In genomic region chr16:49956531-49957302, GRCm38 (mm10) we compare ENCODE assay signal across 24 mouse cellular contexts.
A peak's percentile ranks its signal among the peaks of the same experiment; 100 is the strongest.
DNase-seq lines count a peak whose midpoint lies in the region; ATAC-seq and TF ChIP-seq lines count a peak whose summit lies in the region.
"Had no signal": no experiment of that assay in that cellular context is flagged by ENCODE, and none has a peak within 500 bp of the region (broad histone marks: within the 10 kb centered on the region; RNA-seq: fewer than 3 reads in every experiment).

No protein-coding gene starts in this region.

- no peak overlapping the region for H3K4me3 ChIP-seq in liver, adult 2 months (ENCODE audit: insufficient read depth, low read depth, low read length)
- no peak overlapping the region for H3K4me3 ChIP-seq in intestine, embryonic 15.5 days (replicated peaks)
- no peak overlapping the region for H3K4me3 ChIP-seq in hindbrain, embryonic 12.5 days
- H3K4me3 ChIP-seq: embryonic facial prominence, embryonic 13.5 days; hindbrain, embryonic 13.5 days; kidney, embryonic 15.5 days; limb, embryonic 13.5 days; midbrain, embryonic 10.5 days had no signal

- no peak overlapping the region for H3K9ac ChIP-seq in liver, adult 2 months (ENCODE audit: low read depth, low read length)
- no peak overlapping the region for H3K9ac ChIP-seq in intestine, embryonic 15.5 days
- H3K9ac ChIP-seq in hindbrain, embryonic 12.5 days = no peak overlapping the region
- H3K9ac ChIP-seq: embryonic facial prominence, embryonic 13.5 days; forebrain, postnatal 0 days; hindbrain, embryonic 13.5 days; kidney, embryonic 15.5 days; limb, embryonic 13.5 days had no signal

- DNase-seq in liver, adult 2 months (ENCODE audit: extremely low read depth, low read depth, low spot score) = peak; percentile 74
- DNase-seq in liver (no peak), 416B (ENCODE audit: low read depth) (peak; percentile 85)
- no peak for DNase-seq in kidney, postnatal 36 days
- no peak for DNase-seq in layer of hippocampus, adult 9-11 months
- DNase-seq: adrenal gland, postnatal 10 days; cerebellum, postnatal 14 days; forebrain, postnatal 0 days; gastrocnemius, postnatal 36 days; heart, postnatal 10 days; retina, postnatal 1 day; right cerebral cortex, postnatal 4 days; thymus, postnatal 14 days had no signal

- no peaks in the 10 kb centered on the region for H3K27me3 ChIP-seq in liver, adult 2 months (ENCODE audit: control insufficient read depth, insufficient read depth, low read length)
- H3K27me3 ChIP-seq in intestine, embryonic 15.5 days (replicated peaks) = no peaks in the 10 kb centered on the region
- no peaks in the 10 kb centered on the region for H3K27me3 ChIP-seq in hindbrain, embryonic 12.5 days
- H3K27me3 ChIP-seq: embryonic facial prominence, embryonic 13.5 days; hindbrain, embryonic 13.5 days; kidney, embryonic 15.5 days; limb, embryonic 13.5 days had no signal

- H3K4me2 ChIP-seq in intestine, embryonic 15.5 days (replicated peaks) = no peak overlapping the region
- no peak overlapping the region for H3K4me2 ChIP-seq in hindbrain, embryonic 12.5 days (replicated peaks)
- H3K4me2 ChIP-seq: embryonic facial prominence, embryonic 13.5 days; heart, embryonic 11.5 days; hindbrain, embryonic 13.5 days; kidney, embryonic 15.5 days; limb, embryonic 13.5 days had no signal

- ATAC-seq in intestine, embryonic 15.5 days = peak; percentile 63
- ATAC-seq in megakaryocyte, adult 5-6 weeks (ENCODE audit: poor library complexity, severe bottlenecking) = peak; percentile 86
- no peak for ATAC-seq in hindbrain, embryonic 12.5 days (ENCODE audit: low FRiP score)
- ATAC-seq: forebrain, postnatal 0 days; inflammation-experienced regulatory T-cells, adult 6 months had no signal

- H3K36me3 ChIP-seq in liver, adult 2 months (ENCODE audit: control insufficient read depth, insufficient read depth, low read length) = no peaks in the 10 kb centered on the region
- H3K36me3 ChIP-seq in intestine, embryonic 15.5 days = no peaks in the 10 kb centered on the region
- no peaks in the 10 kb centered on the region for H3K36me3 ChIP-seq in hindbrain, embryonic 12.5 days
- H3K36me3 ChIP-seq: embryonic facial prominence, embryonic 13.5 days; hindbrain, embryonic 13.5 days; kidney, embryonic 15.5 days; limb, embryonic 13.5 days; midbrain, embryonic 10.5 days had no signal

- H3K27ac ChIP-seq in liver, adult 2 months (replicated peaks; ENCODE audit: insufficient read depth, low read depth, low read length) = no peak overlapping the region
- H3K27ac ChIP-seq in intestine, embryonic 15.5 days = no peak overlapping the region
- no peak overlapping the region for H3K27ac ChIP-seq in hindbrain, embryonic 12.5 days
- H3K27ac ChIP-seq: embryonic facial prominence, embryonic 13.5 days; hindbrain, embryonic 13.5 days; kidney, embryonic 15.5 days; limb, embryonic 13.5 days; midbrain, embryonic 10.5 days; stomach, postnatal 0 days had no signal

- no peaks in the 10 kb centered on the region for H3K79me2 ChIP-seq in liver, adult 2 months (ENCODE audit: control insufficient read depth, insufficient read depth, low read length)

- no peak for TF ChIP-seq CTCF in liver, adult 2 months (IDR thresholded peaks at IDR 0.05; ENCODE audit: low read depth, low read length)

- WGBS in liver, adult 2 months = 70% methylated on average over 7 of the region's 7 CpGs
- 75% methylated on average over 7 of the region's 7 CpGs for WGBS in intestine, embryonic 15.5 days
- WGBS in hindbrain, embryonic 12.5 days = 86% methylated on average over 7 of the region's 7 CpGs

- H3K9me3 ChIP-seq in intestine, embryonic 15.5 days = no peaks in the 10 kb centered on the region
- no peaks in the 10 kb centered on the region for H3K9me3 ChIP-seq in hindbrain, embryonic 12.5 days (replicated peaks)
- H3K9me3 ChIP-seq: embryonic facial prominence, embryonic 13.5 days; hindbrain, embryonic 13.5 days; kidney, embryonic 15.5 days; limb, embryonic 13.5 days; midbrain, embryonic 10.5 days had no signal

- no peaks in the 10 kb centered on the region; the same call in 1 of the 2 replicates for H3K4me1 ChIP-seq in liver, adult 2 months (ENCODE audit: control insufficient read depth, insufficient read depth, low read length)
- H3K4me1 ChIP-seq in intestine, embryonic 15.5 days (replicated peaks) = no peaks in the 10 kb centered on the region
- H3K4me1 ChIP-seq in hindbrain, embryonic 12.5 days = peaks cover 4% of the 10 kb centered on the region; the same call in 1 of the 2 replicates
- H3K4me1 ChIP-seq: limb, embryonic 13.5 days; midbrain, embryonic 10.5 days had no signal

- no peak for TF ChIP-seq POLR2A in liver, adult 2 months (IDR thresholded peaks at IDR 0.05; ENCODE audit: extremely low read depth, insufficient read depth, low read length)

Comparison
In these comparisons a context has a peak if more than half of its experiments do, and no peak if none do; other contexts are left out.
1. DNase-seq: peak in liver, adult 2 months (single experiment) and 416B (single experiment); none in liver (single experiment), kidney, postnatal 36 days (0 of 2) and layer of hippocampus, adult 9-11 months (single experiment).